Mouse (Mus musculus) spleen, adult 2 months (tissue): ENCODE measurements around the gene Cdan1.

Experiments used
- CTCF ChIP-seq: fragments of 200-500 bp; IDR thresholded peaks from 2 replicates; pipeline ENCODE4 v1.5.1; 2011; ENCODE audit warnings: mild to moderate bottlenecking, inconsistent platforms; ENCODE audit not compliant: insufficient read depth, insufficient read length, insufficient replicate concordance; ENCODE audit errors: extremely low read depth
- POLR2A ChIP-seq: fragments of 200-500 bp; IDR thresholded peaks from 2 replicates; pipeline ENCODE4 v1.6.1; 2011; ENCODE audit warnings: low read depth, low read length, inconsistent platforms

- no peak for TF ChIP-seq CTCF
- no peak for TF ChIP-seq POLR2A
Measured at GRCm38 (mm10) chr2:120871447-120872336, 21.8 kb upstream of the Cdan1 start.
